Mouse (Mus musculus): ENCODE measurements at regions not wholly inside any gene's neighbourhood (a gene's known extent, or its start where the extent isn't known, plus 50 kb on each side); places are given as distances from the start of the nearest gene placed in this dataset.
A peak's percentile ranks its signal among the peaks of the same experiment; 100 is the strongest.
"Not testable (repeated sequence)": the region's sequence is repeated elsewhere in the genome, so short reads cannot be mapped to it uniquely, and the experiment has no call there.

DNA sequence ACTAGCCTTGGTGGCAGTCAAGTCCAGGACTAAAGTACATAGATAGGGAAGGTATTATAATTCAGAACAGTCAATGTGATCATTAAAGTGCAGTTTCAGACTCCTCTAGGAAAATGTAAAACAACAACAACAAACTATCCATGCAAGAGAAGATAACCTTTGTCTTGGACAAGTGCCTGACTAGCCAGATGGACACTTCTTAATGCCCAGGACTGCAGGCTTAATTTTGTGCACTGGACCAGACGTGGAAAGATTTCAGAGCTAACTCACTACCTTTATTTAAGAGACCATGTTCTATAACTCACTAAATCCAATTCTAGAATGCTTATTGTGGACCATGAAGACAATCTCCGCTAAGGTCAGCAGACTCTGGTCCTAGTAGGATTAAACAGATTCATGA lies 215.6 kb upstream of the Stxbp5 start:
- DNase-seq (ENCODE audit: inconsistent ontology term), result no peak

DNA sequence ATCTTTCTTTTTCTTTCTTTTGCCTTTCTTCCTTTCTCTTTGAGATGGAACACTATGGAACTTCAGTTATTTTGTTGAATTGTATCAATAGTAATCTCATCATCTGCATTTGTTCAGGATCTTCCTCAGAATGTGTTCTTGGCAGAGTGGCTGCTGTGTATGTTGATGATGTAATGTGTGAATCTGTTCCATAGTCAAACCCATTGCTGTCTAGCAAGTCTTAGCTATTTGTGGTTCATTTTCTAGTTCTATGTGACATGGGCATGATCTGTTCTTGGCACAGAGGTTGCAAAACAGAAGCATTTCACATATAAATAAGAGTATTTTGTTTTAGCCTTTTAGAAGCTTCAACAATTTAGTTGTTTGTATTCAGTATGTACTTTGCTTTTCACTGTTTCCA lies 212.4 kb upstream of the Stxbp5 start:
- no peak for DNase-seq (ENCODE audit: inconsistent ontology term)

DNA sequence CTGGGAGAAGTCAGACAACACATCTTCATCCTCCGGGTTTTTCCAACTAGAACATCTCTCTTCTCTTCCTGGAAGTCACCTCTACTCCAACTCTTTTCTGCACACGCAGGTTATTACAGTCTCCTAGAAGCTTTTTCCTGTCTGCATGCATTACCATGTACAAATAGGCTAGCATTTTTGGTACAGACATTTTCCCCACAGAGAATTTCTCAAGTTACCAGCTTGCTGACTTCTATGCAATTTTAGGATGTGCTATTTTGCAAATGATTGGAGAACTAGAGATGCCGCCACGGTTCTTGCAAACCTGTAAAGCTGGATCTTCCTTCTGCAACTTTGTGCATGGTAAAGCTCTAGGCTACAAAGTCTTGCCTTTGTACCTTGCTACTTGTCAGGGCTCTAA lies 210.2 kb upstream of the Stxbp5 start:
- no peak for DNase-seq (ENCODE audit: inconsistent ontology term)

DNA sequence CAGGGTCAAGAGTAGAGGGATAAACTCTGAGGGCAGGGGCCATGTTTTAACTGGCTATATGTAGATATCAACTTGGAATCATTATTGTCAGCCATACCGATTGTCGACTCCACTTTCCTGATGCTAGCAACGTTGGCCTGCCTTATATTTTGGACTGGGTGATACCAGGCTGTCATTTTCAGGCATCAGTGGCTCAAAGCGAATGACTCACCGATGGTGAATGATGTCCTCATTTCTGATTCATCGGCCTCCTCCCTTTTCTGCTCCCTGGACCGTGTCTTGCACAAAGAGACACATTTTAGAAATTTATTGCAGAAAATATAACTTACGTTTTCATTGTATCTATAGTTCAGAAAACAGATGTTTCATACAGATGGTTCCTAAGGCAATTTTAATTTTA lies 209.0 kb upstream of the Stxbp5 start:
- peak; percentile 15 for DNase-seq (ENCODE audit: inconsistent ontology term)

DNA sequence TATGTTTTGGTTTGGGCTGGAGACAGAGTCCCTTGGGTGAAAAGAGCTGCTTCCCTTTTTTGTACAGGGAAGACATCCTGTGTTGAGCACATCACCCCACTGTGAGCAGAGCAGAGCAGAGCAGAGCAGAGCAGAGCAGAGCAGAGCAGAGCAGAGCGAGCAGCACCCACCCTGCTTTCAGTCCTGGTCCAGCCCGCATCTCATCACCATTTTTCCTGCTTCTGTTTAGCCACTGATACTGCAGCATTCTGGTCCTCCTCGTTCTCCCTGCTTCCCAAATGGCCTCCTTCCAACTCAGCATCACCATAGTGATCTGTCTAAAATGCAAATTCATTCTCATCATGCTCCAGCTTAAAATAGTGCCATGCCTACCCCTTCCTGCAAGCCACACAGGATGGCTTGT lies 206.2 kb upstream of the Stxbp5 start:
- no peak for DNase-seq (ENCODE audit: inconsistent ontology term)

DNA sequence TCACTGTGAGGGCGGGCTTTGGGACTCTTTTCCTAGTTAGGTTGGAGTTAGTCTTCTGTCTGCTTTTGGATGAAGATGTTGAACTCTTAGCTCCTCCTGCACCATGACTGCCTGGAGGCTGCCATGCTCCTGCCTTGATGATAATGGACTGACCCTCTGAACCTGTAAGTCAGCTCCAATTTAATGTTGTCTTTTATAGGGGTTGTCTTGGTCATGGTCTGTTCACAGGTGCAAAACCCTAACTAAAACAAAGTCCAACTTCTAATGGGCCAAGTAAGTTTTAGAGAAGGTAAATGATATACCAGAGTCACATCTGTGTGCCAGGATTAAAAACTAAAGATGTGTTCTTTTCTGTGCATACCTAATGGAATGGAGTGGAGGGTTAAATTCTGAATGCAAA lies 205.8 kb upstream of the Stxbp5 start:
- no peak for DNase-seq (ENCODE audit: inconsistent ontology term)

DNA sequence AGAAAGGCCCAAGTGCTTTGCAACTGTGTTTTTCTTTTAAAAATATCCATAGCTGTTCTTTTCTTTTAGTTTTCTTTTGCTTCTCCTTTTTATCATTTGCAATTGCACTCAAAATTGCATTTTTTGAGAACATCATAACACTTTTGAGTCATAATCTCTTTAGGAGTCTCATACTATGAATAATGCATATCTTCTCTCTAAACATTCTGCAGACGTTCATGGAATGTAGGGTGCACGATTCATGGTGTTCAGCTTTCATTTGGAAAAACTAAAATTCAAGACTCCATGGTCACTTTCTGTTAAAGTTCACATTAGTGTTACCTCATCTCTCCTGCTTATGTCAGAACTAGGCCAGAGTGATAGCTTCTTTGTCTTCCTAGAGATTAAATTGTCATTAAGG lies 200.8 kb upstream of the Stxbp5 start:
- DNase-seq (ENCODE audit: inconsistent ontology term), result no peak

DNA sequence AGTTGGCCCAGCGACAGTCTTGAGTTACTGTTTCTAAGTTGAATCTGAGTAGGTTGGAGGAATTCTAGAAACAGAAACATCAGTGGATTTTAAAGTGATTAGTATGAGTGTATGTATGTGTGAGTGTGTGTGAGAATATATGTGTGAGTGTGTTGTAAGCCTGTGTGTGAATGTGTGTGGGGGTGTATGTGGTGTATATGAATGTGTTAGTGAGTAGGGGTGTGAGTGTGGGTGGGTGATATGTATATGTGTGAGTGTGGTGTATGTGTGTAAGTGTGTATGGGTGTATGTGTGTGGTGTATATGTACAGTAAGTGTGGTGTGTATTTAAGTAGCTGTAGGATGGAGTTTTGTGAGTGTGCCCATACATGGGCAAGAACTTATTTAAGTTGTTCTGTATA lies 197.6 kb upstream of the Stxbp5 start:
- no peak for DNase-seq (ENCODE audit: inconsistent ontology term)

DNA sequence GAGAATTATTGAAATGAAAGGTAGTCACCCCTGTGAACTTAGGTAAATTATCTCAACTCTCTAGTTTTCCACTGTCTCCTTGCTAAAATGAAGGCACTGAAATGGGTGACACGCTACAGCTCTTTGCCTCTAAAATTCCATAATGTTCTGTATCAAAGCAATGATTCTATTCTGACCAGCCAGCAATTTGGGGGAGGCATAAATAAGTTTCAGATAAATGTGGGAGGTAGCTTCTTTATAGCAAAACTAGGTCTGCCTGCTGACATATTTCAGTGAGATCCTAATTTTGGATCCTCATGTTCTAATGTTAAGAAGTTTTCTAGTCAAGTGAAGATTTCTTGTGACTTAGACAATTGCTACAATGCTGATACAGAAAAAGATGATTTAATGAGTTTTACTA lies 193.2 kb upstream of the Stxbp5 start:
- DNase-seq (ENCODE audit: inconsistent ontology term), result no peak

DNA sequence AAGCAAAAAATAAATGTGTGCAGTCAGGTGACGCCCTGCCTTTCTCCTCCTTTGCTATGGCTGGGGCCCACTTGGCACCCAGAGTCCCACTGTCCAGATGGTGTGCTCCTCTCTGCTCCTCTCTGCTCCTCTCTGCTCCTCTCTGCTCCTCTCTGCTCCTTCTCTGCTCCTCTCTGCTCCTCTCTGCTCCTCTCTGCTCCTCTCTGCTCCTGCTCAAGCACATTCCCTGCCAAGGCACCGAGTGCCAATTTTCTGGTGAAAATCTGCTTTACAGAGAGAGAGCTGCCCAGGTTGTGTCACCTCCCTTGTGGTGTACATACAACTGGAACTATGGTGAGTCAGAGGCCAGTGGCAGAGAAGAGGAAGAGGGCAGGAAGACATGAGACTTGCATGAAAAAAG lies 192.8 kb upstream of the Stxbp5 start:
- no peak for DNase-seq (ENCODE audit: inconsistent ontology term)

DNA sequence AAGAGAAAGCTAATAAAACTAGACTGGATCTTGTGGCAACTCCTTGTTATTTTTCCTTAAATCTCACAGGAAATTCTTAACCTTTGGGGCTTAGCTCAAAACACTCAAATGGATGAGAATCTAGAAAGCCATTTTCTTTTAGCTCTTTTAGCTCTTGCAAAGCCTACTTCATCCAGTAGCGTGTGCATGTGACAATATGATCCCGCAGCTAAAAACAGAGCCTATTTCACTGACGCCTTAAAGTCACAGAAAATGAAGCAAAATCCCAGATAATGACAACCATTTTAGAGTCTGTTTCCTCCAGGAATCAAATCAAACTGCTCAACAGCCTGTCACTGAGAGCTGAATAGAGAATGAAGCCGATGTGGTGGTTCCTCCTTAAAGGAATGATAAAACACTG lies 185.1 kb upstream of the Stxbp5 start:
- no peak for DNase-seq (ENCODE audit: inconsistent ontology term)

DNA sequence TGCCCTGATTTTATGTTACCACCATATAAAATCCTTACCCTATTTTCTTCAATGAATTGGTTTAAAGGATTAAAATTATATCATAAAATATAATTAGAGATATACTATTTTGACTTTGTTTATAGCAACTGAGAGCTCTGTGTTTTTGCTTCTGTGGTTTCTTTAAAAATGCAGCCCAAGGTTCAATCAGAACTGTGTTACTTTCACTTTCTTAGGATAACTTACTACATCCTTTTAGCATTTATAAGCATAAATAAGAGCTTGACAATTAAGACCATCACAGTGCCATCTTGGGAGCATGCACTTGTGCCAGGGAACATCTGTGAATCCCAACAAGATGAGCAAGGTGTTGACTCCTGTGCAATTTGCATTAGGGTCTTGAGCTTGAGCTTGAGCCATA lies 169.3 kb upstream of the Stxbp5 start:
- DNase-seq (ENCODE audit: inconsistent ontology term), result no peak

DNA sequence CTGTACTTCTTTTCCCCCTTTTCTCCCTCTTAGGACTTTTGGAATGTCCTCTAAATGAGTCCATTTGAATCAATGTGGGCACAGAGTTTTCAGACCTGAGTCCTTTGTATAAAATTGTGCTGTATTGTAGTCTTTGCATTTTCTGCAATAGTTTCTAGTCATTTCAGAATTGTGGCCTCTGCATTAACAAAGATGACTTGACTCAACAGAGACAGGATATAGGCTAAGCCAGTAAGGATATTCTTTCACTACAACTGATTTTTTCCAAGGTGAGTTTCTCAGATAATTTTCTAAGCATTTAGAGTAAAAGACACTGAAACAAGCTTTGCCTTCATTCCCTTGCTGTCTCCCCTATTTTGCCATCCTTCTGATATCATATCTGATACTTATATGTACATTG lies 168.8 kb upstream of the Stxbp5 start:
- DNase-seq (ENCODE audit: inconsistent ontology term), result not testable (repeated sequence)

DNA sequence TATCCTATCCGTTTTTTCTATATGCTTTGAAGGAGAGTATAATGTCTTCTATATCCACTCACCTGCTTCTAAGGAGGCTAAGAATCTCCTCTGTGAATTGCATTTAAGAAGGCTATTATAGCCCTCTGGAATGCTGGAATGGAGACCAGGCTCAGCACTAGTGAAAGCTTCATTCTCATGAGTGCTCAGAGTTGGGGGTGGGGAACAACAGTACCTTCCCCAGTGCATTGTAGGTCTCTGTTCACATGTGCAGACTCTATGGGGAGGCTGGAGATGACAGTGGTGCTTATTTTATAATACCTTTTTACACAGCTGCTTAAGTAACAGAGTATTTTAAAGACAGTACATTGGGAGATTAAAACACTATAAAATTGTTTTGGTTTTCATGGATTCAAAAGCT lies 145.9 kb upstream of the Stxbp5 start:
- no peak for DNase-seq (ENCODE audit: inconsistent ontology term)

DNA sequence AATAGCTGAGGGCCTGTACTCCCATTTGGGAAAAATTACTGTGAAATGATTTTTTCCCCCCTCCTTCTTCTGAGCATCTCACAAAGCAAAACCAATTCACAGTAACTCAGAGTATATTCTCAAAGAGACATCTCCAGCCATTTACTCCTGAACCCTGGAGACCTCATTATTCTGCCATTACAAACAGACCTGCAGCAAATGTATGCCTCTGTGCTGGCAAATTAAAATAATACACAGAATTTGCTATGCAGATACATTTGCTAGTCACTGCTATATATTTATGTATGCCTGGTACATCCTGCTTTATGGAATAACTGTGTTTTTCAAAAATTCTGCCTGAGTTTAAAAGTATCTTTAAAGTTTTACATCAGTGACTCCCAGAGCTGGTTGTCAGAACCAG lies 145.4 kb upstream of the Stxbp5 start:
- DNase-seq (ENCODE audit: inconsistent ontology term), result no peak

DNA sequence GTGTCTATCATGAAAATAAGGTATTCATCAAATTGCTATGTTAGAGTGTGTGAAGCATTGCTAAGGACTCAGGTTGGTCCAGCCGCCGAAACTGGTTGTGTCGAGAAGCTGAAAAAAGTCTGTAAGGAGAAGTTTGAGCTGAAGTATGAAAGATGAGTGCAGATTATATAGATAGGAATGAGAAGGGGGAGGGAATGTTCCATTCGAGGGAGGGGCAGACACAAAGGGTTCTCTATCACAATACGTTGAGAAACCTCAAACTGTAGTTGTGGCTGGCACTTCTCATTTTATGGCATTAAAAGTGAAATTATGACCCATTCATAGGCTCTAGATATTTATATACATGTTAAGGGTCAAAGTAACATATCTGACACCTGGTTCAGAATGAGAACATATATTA lies 108.4 kb upstream of the Stxbp5 start:
- DNase-seq (ENCODE audit: inconsistent ontology term), result no peak

DNA sequence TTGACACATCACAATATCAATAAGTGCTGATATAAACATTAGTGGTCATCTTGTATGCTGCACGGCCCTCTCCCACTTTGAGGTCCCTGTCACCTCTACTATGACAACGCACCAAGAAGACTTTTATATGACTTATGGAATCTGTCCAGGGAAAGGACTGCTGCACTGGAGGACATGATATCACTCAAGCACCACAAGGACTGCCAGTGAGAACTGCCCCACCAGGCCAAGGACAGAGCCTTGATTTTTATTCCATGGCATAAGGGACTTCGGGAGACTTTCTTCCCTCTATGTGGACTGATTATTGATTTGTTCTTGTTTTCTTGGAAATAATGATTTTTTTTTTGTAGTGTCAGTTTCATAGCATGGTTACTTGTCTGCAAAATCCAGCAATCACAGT lies 97.7 kb upstream of the Stxbp5 start:
- DNase-seq (ENCODE audit: inconsistent ontology term), result no peak

DNA sequence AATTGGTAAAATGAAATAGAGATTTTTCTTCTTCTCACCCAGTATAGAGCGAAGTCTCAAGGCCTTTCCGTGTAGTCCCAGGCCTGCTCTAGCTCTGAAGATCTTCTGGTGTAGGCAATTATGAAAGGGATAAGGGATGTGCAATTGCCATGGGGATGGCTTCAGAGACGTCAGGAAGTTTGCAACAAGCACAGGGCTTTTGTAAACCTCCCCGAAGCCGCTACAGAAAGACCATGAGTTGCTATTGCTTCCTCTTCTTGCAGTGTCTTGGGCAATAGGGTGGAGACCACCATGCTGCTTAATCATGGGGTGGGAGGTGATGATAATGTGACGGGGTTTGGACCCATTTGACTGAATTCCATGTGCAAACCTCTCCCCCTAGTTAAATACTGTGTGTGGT lies 95.3 kb upstream of the Stxbp5 start:
- DNase-seq (ENCODE audit: inconsistent ontology term), result no peak

DNA sequence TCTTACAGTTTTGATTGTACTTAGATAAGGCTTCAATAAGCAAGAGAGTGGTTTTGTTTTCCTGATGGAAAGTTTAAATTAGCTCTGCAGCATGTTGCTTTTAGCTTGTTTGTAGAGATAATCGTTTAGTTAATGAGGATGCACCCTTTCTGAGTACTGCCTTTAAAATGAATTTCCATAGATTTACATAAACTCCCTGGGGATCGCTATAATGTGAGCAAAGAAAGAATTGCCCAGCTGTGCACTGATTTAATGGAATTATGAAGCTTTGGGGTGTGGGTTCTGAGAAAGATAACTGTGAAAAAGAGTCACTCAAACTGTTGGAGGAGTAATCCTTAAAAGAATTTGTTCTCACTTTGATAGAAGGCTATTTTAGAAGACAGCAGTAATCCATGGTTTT lies 91.9 kb upstream of the Stxbp5 start:
- no peak for DNase-seq (ENCODE audit: inconsistent ontology term)

DNA sequence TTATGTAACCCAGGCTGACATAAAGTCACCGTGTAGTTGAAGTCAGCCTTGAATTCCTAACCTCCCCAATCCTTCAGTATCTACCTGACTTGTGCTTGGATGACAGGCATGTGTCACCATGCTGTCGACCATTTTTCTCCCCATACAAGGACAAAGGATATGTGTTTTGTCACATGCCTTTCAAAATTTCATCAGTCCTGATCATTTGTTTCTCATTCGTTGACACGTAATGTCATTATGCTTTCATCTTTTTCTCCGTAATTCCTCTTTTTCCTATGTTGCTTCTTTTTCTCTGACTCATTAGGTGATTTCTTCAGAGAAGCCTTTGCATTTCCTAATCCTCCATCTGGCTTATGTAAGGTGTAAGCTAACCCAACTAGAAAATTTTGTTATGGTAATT lies 84.5 kb upstream of the Stxbp5 start:
- no peak for DNase-seq (ENCODE audit: inconsistent ontology term)

DNA sequence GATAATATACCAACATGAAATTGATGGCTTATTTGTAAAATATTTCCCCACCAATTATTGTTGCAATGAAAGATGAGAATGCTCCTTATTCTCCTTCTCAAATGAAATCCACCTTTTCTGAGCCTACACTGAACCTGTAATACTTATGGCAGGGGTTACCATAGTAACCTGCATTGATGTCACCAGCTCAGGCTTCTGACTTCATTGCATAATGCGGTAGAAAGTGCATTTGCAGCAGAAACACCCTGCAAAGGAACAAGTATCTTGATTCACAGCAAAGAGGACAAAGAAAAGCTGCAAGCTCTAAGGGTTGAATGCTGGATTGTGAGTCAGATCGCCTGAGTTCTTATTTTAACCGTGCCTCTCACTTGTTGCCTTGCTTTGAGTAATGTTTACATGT lies 75.5 kb upstream of the Stxbp5 start:
- no peak for DNase-seq (ENCODE audit: inconsistent ontology term)
